Mouse (Mus musculus) midbrain, embryonic 16.5 days (tissue): ENCODE measurements around the gene Ntan1. TPM values are rescaled to one million over a fixed set of nuclear protein-coding genes. Genes with fewer than 3 reads are reported as not detected.
"Not testable (repeated sequence)": the region's sequence is repeated elsewhere in the genome, so short reads cannot be mapped to it uniquely, and the experiment has no call there.

Source experiments
- ATAC-seq: fragments of 200-750 bp; cut with Nextera tagmentation; 2 replicates; pipeline ENCODE4 v1.8.0; 2017; ENCODE audit warnings: moderate TSS enrichment
- H3K27ac ChIP-seq: fragments of 300-500 bp; sonication (generic); 2 replicates; pipeline ENCODE4 v1.5.1; 2014; ENCODE audit warnings: mild to moderate bottlenecking, low read length, mixed read lengths
- H3K27me3 ChIP-seq: fragments of 300-500 bp; sonication (generic); 2 replicates; pipeline ENCODE4 v1.6.1; 2014; ENCODE audit warnings: low read depth, low read length, mixed read lengths; ENCODE audit not compliant: control insufficient read depth, insufficient read depth
- H3K36me3 ChIP-seq: fragments of 300-500 bp; sonication (generic); 2 replicates; pipeline ENCODE4 v1.6.1; 2014; ENCODE audit warnings: mild to moderate bottlenecking, low read length, moderate library complexity, mixed read lengths; ENCODE audit not compliant: control insufficient read depth, insufficient read depth
- H3K4me1 ChIP-seq: fragments of 300-500 bp; sonication (generic); 2 replicates; pipeline ENCODE4 v1.6.1; 2014; ENCODE audit warnings: mild to moderate bottlenecking, low read length, mixed read lengths; ENCODE audit not compliant: control insufficient read depth, insufficient read depth
- H3K4me2 ChIP-seq: fragments of 300-500 bp; sonication (generic); 2 replicates; pipeline ENCODE4 v1.6.1; 2014; ENCODE audit warnings: mild to moderate bottlenecking, low read length, mixed read lengths
- H3K4me3 ChIP-seq: fragments of 300-500 bp; sonication (generic); 2 replicates; pipeline ENCODE4 v1.5.1; 2014; ENCODE audit warnings: low read depth, mild to moderate bottlenecking, low read length, moderate library complexity, mixed read lengths
- H3K9ac ChIP-seq: fragments of 300-500 bp; sonication (generic); 2 replicates; pipeline ENCODE4 v1.6.1; 2014; ENCODE audit warnings: low read depth, low read length, mixed read lengths
- H3K9me3 ChIP-seq: fragments of 300-500 bp; sonication (generic); replicated peaks from 2 replicates; pipeline ENCODE4 v1.6.1; 2014; ENCODE audit warnings: mild to moderate bottlenecking, low read length, mixed read lengths; ENCODE audit not compliant: control insufficient read depth, poor library complexity, severe bottlenecking
- WGBS: fragments of 180-500 bp; shearing (Covaris S2); extraction: QIAGEN DNeasy Blood & Tissue Kit; methylation state at CpG from one replicate; pipeline ENCODE4 v1.1.7; 2014; 5-methylcytosine and 5-hydroxymethylcytosine counted together
- polyA plus RNA-seq: library from polyadenylated mRNA; unstranded; fragments of >200 nt; fragmentation: Nextera tagmentation; extraction: Ambion mirVana; gene quantifications from 2 replicates; pipeline ENCODE4 v1.2.1, GENCODE M21; 2015

The Ntan1 gene
- polyA plus RNA-seq = 209 and 214 TPM in 2 replicates

- ATAC-seq = peak; percentile 97
Observed at GRCm38 (mm10) chr16:13818560-13819393, at the start of gene Ntan1. Gene Ntan1, plus strand, starts transcription at chr16:13818845.

DNA sequence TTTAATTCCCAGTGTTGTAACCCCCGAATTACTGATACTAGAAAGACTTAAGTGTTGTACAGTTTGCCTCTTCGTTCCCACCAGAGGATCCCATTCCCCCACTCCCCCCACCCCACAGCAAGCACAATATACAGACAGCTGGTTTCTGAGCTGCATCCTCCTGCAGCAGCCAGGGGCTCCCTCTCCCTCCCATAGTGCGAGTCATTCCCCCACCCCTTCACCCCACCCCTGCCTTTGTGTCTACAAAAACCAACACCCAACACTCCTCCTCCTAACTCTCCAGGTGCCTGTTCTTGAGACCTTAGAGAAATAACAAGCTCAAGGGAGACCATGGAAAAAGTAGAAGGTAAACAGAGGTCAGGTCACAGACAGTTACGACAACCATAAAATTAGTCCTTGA lies 47.0 kb upstream of the Ntan1 start:
- not testable (repeated sequence) for H3K27ac ChIP-seq, ATAC-seq, H3K36me3 ChIP-seq, H3K27me3 ChIP-seq, H3K9ac ChIP-seq, H3K9me3 ChIP-seq, H3K4me1 ChIP-seq, H3K4me3 ChIP-seq, H3K4me2 ChIP-seq
- WGBS = 87% methylated on average over 4 of the region's 4 CpGs

More at GRCm38 (mm10) chr16:13818560-13819393, at the start of gene Ntan1:
- Histone ChIP-seq H3K27me3 (no peaks in the 10 kb centered on the region), H3K9ac (peak within 1 kb of the TSS; percentile 94), H3K9me3 (no peaks in the 10 kb centered on the region), H3K27ac (peak within 1 kb of the TSS; percentile 90), H3K4me2 (peak within 1 kb of the TSS; percentile 73), H3K4me1 (peaks cover 20% of the 10 kb centered on the region), H3K4me3 (peak within 1 kb of the TSS; percentile 85), H3K36me3 (peaks cover 6% of the 10 kb centered on the region; the same call in 1 of the 2 replicates)
- WGBS = 0% methylated on average over 56 of the region's 58 CpGs

DNA sequence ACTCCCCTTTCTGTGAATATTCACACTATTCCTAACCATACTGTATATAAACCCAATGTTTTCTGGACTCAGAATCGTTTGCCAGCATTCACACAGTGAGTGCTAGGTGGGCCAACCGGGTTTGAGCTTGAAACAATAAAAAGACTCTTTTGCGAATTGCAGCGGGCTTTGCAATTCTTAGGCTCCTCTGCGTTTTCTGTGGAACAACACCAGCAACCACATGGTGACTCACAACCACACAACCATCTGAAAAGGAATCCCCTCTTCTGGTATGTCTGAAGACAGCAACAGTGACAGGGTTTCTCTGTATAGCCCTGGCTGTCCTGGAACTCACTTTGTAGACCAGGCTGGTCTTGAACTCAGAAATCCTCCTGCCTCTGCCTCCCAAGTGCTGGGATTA lies 46.6 kb upstream of the Ntan1 start:
- not testable (repeated sequence) for H3K36me3 ChIP-seq, ATAC-seq, H3K9ac ChIP-seq, H3K27ac ChIP-seq, H3K4me1 ChIP-seq, H3K4me3 ChIP-seq, H3K27me3 ChIP-seq, H3K9me3 ChIP-seq, H3K4me2 ChIP-seq
- 85% methylated on average over 5 of the region's 5 CpGs for WGBS

GRCm38 (mm10) chr16:13774011-13774410 lies 44.6 kb upstream of the Ntan1 start:
- H3K27ac ChIP-seq, H3K9ac ChIP-seq, H3K27me3 ChIP-seq, H3K4me1 ChIP-seq, H3K9me3 ChIP-seq, H3K36me3 ChIP-seq, ATAC-seq, H3K4me2 ChIP-seq, H3K4me3 ChIP-seq: not testable (repeated sequence)
- 89% methylated on average over 2 of the region's 2 CpGs for WGBS

DNA sequence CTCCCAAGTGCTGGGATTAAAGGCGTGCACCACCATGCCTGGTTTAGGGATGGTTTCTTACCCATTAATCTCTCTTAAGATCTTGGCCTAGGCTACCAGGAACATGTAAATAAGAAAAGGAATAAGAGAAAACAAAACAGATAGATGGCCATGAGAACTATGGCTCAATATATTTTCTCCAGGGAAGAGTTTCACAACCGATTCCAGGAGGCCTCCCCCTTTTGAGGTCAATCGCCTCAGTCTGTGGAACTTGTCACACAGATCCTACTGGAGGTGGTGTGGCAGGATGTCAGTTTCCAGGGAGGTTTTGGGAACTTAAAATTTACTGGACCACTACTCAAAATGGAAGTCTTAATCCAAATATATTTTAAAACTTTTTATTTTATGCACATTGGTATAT lies 44.0 kb upstream of the Ntan1 start:
- 91% methylated on average over 3 of the region's 3 CpGs for WGBS
- ATAC-seq, H3K9ac ChIP-seq: not testable (repeated sequence)

DNA sequence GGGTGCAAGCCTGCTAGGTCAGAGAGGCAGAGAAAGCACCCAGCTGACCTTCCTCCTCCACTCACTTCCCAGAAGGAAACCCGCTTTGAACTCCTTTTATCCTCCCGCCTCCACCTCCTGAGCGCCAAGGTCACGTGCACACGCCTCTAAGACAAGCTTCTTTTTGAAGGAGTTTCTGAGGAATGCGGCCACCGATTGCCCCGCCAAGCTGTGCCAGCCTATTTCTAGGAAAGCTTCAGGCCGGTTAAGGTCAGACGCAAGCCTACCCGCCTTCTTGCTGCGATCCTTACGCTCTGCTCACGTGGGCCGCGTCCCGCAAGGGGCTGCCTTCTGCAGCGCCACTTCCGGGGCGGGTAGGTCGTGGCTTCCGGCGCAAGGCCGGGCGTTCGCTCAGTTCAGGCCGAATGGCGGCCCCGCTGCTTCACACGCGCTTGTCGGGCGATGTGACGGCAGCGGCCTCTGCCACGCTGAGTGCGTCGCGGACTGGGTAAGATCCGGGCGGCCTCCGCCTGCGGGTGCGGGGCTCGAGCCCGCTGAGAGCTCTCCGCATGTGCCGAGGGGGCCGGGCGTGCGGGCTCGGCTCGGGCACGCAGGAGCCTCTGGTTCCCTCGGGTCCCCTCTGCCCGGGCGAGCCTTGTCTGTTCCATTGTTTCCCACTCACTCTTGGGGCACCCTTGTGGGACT lies 38.1 kb upstream of the Ntan1 start, which contains the start of gene Rrn3:
Gene Rrn3, plus strand, starts transcription at position 356 of the 684 bp plus-strand sequence.
- H3K9ac ChIP-seq = peak within 1 kb of the TSS; percentile 94
- peak; percentile 100 for ATAC-seq
- WGBS = under 1% methylated on average over 57 of the region's 57 CpGs
- peaks cover 8% of the 10 kb centered on the region for H3K36me3 ChIP-seq
- no peaks in the 10 kb centered on the region for H3K9me3 ChIP-seq
- peak within 1 kb of the TSS; percentile 68 for H3K4me2 ChIP-seq
- peaks cover 18% of the 10 kb centered on the region for H3K4me1 ChIP-seq
- peak within 1 kb of the TSS; percentile 86 for H3K27ac ChIP-seq
- H3K27me3 ChIP-seq = no peaks in the 10 kb centered on the region
- H3K4me3 ChIP-seq = peak within 1 kb of the TSS; percentile 94

More for the DNA sequence above, 44.0 kb upstream of the Ntan1 start:
- not testable (repeated sequence) for H3K9me3 ChIP-seq, H3K27ac ChIP-seq, H3K4me3 ChIP-seq, H3K4me1 ChIP-seq, H3K27me3 ChIP-seq, H3K36me3 ChIP-seq, H3K4me2 ChIP-seq

GRCm38 (mm10) chr16:13781216-13781615 lies 37.4 kb upstream of the Ntan1 start:
- H3K4me2 ChIP-seq = peak overlapping the region; percentile 68
- no peaks in the 10 kb centered on the region for H3K9me3 ChIP-seq
- H3K4me3 ChIP-seq = peak overlapping the region; percentile 94
- no peak overlapping the region for H3K27ac ChIP-seq
- H3K4me1 ChIP-seq = peaks cover 18% of the 10 kb centered on the region
- peaks cover 12% of the 10 kb centered on the region for H3K36me3 ChIP-seq
- ATAC-seq = peak; percentile 43; the same call in 1 of the 2 replicates
- 36% methylated on average over 8 of the region's 8 CpGs for WGBS
- H3K9ac ChIP-seq = peak overlapping the region; percentile 94
- H3K27me3 ChIP-seq = no peaks in the 10 kb centered on the region

- 85% methylated on average over 3 of the region's 3 CpGs for WGBS
- no peak overlapping the region for H3K27ac ChIP-seq
- no peak overlapping the region for H3K9ac ChIP-seq
- H3K4me3 ChIP-seq = no peak overlapping the region
- peaks cover 40% of the 10 kb centered on the region for H3K36me3 ChIP-seq
- H3K9me3 ChIP-seq = no peaks in the 10 kb centered on the region
- H3K4me2 ChIP-seq = no peak overlapping the region
- no peak for ATAC-seq
- peaks cover 10% of the 10 kb centered on the region for H3K4me1 ChIP-seq
- no peaks in the 10 kb centered on the region for H3K27me3 ChIP-seq
Observed at GRCm38 (mm10) chr16:13785932-13786331, 32.7 kb upstream of the Ntan1 start.

DNA sequence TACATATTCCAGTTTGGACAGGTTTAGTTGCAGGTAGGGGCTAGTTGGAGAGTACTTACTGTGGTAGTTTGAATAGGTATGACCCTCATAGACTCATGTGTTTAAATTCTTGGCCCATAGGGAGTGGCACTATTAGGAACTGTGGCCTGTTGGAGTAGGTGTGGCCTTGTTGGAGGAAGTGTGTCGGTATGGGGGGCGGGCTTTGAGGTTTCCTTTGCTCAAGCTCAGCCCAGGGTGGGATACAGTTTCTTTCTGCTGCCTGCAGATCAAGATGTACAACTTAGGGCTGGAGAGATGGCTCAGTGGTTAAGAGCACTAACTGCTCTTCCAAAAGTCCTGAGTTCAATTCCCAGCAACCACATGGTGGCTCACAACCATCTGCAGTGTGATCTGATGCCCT lies 25.2 kb upstream of the Ntan1 start:
- not testable (repeated sequence) for H3K27me3 ChIP-seq, H3K9ac ChIP-seq, H3K9me3 ChIP-seq, ATAC-seq, H3K4me2 ChIP-seq, H3K4me1 ChIP-seq, H3K27ac ChIP-seq, H3K4me3 ChIP-seq
- peaks cover 58% of the 10 kb centered on the region for H3K36me3 ChIP-seq
- 92% methylated on average over 2 of the region's 2 CpGs for WGBS
